ENCODE assay signal across 25 mouse cellular contexts in the genomic region with DNA sequence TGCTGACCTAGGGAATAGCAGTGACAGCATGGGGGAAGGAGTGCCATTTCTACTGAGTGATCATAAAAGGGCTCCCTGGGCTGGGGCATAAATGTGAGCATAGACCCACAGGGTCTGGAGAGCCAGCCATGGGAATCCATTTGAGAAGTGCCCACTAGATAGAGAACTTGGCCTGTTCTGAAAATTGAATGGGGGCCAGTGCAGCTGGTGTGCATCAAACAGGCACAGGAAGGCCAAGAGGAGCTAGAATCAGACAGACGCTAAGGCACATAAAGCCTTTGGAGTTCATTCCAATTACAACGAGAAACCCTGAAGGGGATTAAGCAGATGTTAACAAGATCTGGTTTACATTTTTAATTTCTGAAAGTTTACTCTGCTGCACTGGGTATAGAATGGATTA.
DNase-seq lines count a peak whose midpoint lies in the region; ATAC-seq and TF ChIP-seq lines count a peak whose summit lies in the region.
"Had no signal": no experiment of that assay in that cellular context is flagged by ENCODE, and none has a peak within 500 bp of the region (broad histone marks: within the 10 kb centered on the region; RNA-seq: fewer than 3 reads in every experiment).

No protein-coding gene starts in this region.

- no peak overlapping the region for H3K4me3 ChIP-seq in embryonic facial prominence, embryonic 14.5 days (ENCODE audit: low read depth, low read length)
- no peak overlapping the region for H3K4me3 ChIP-seq in embryonic facial prominence, embryonic 10.5 days
- no peak overlapping the region for H3K4me3 ChIP-seq in intestine, embryonic 15.5 days (replicated peaks)
- no peak overlapping the region for H3K4me3 ChIP-seq in intestine, postnatal 0 days (ENCODE audit: low read depth, low read length)
- no peak overlapping the region for H3K4me3 ChIP-seq in lung, embryonic 14.5 days (ENCODE audit: low read depth, low read length)
- H3K4me3 ChIP-seq in lung, adult 2 months (replicated peaks; ENCODE audit: extremely low read depth, low read depth, low read length) = no peak overlapping the region
- no peak overlapping the region for H3K4me3 ChIP-seq in stomach, embryonic 15.5 days (replicated peaks)
- H3K4me3 ChIP-seq: embryonic facial prominence, embryonic 15.5 days; gastrocnemius, adult 2 months; heart, embryonic 13.5 days; hindbrain, embryonic 15.5 days; limb, embryonic 13.5 days; liver, embryonic 13.5 days; lung, embryonic 15.5 days had no signal

- peak; percentile 53; the same call in 1 of the 2 replicates for ATAC-seq in embryonic facial prominence, embryonic 14.5 days (ENCODE audit: low read depth)
- peak; percentile 17; the same call in 1 of the 2 replicates for ATAC-seq in intestine, embryonic 15.5 days
- ATAC-seq in intestine, postnatal 0 days = no peak
- peak; percentile 14; the same call in 1 of the 2 replicates for ATAC-seq in lung, embryonic 14.5 days (ENCODE audit: insufficient read depth)
- ATAC-seq in stomach, embryonic 15.5 days (ENCODE audit: insufficient read depth, low FRiP score, low read depth) = no peak
- ATAC-seq: CD4-positive, CD25-positive, alpha-beta regulatory T cell, adult 4 months; forebrain, embryonic 14.5 days; intestine, embryonic 16.5 days had no signal

- H3K27ac ChIP-seq in embryonic facial prominence, embryonic 14.5 days (replicated peaks; ENCODE audit: low read depth, low read length) = no peak overlapping the region
- H3K27ac ChIP-seq in embryonic facial prominence, embryonic 10.5 days (replicated peaks) = no peak overlapping the region
- peak overlapping the region; percentile 23; the same call in 1 of the 2 replicates for H3K27ac ChIP-seq in intestine, embryonic 15.5 days
- no peak overlapping the region for H3K27ac ChIP-seq in intestine, postnatal 0 days (ENCODE audit: low read depth, low read length)
- H3K27ac ChIP-seq in lung, embryonic 14.5 days (ENCODE audit: low read depth) = no peak overlapping the region
- peak overlapping the region; percentile 48 for H3K27ac ChIP-seq in stomach, embryonic 15.5 days
- H3K27ac ChIP-seq: embryonic facial prominence, embryonic 15.5 days; gastrocnemius, adult 2 months; heart, embryonic 13.5 days; hindbrain, embryonic 15.5 days; limb, embryonic 13.5 days; liver, embryonic 13.5 days; lung, embryonic 15.5 days had no signal

- no peaks in the 10 kb centered on the region for H3K27me3 ChIP-seq in embryonic facial prominence, embryonic 14.5 days (replicated peaks; ENCODE audit: control insufficient read depth, insufficient read depth, low read length)
- H3K27me3 ChIP-seq in embryonic facial prominence, embryonic 10.5 days (replicated peaks; ENCODE audit: low read depth, poor library complexity, severe bottlenecking) = no peaks in the 10 kb centered on the region
- no peaks in the 10 kb centered on the region for H3K27me3 ChIP-seq in intestine, embryonic 15.5 days (replicated peaks)
- no peaks in the 10 kb centered on the region for H3K27me3 ChIP-seq in intestine, postnatal 0 days (replicated peaks; ENCODE audit: control insufficient read depth, insufficient read depth, low read length)
- H3K27me3 ChIP-seq in lung, embryonic 14.5 days (ENCODE audit: insufficient read depth, low read length) = no peaks in the 10 kb centered on the region
- H3K27me3 ChIP-seq in stomach, embryonic 15.5 days (replicated peaks) = no peaks in the 10 kb centered on the region
- H3K27me3 ChIP-seq: embryonic facial prominence, embryonic 15.5 days; heart, embryonic 13.5 days; hindbrain, embryonic 15.5 days; limb, embryonic 13.5 days; liver, embryonic 13.5 days; lung, embryonic 15.5 days had no signal

- DNase-seq in embryonic facial prominence, embryonic 14.5 days (ENCODE audit: low spot score) = peak; percentile 30
- no peak for DNase-seq in embryonic facial prominence, embryonic 10.5 days (ENCODE audit: low spot score)
- peak; percentile 31 for DNase-seq in lung, embryonic 14.5 days
- no peak for DNase-seq in lung, adult 2 months
- DNase-seq in cerebellum, adult 9-10 months = no peak
- DNase-seq: adrenal gland, postnatal 25 days; cerebellum, adult 11 months; cerebellum, postnatal 36 days; embryo, embryonic 11 days; gastrocnemius, adult 2 months; heart, postnatal 36 days; liver, embryonic 13.5 days; thymus, postnatal 25 days had no signal

- no peaks in the 10 kb centered on the region for H3K4me1 ChIP-seq in embryonic facial prominence, embryonic 14.5 days (ENCODE audit: control insufficient read depth, insufficient read depth, low read length)
- H3K4me1 ChIP-seq in embryonic facial prominence, embryonic 10.5 days = no peaks in the 10 kb centered on the region
- no peaks in the 10 kb centered on the region for H3K4me1 ChIP-seq in intestine, embryonic 15.5 days (replicated peaks)
- H3K4me1 ChIP-seq in intestine, postnatal 0 days (replicated peaks; ENCODE audit: control insufficient read depth, insufficient read depth, low read length) = no peaks in the 10 kb centered on the region
- no peaks in the 10 kb centered on the region for H3K4me1 ChIP-seq in lung, embryonic 14.5 days (ENCODE audit: insufficient read depth)
- no peaks in the 10 kb centered on the region for H3K4me1 ChIP-seq in lung, adult 2 months (ENCODE audit: control insufficient read depth, insufficient read depth, low read length)
- H3K4me1 ChIP-seq in stomach, embryonic 15.5 days = 0 out of 2 replicates have a peak, but pooled peaks cover 5% of the 10 kb centered on the region
- H3K4me1 ChIP-seq: embryonic facial prominence, embryonic 15.5 days; heart, embryonic 13.5 days; hindbrain, embryonic 15.5 days; liver, embryonic 13.5 days; lung, embryonic 15.5 days had no signal

- WGBS in embryonic facial prominence, embryonic 14.5 days = 33% methylated on average over 2 of the region's 2 CpGs
- 76% methylated on average over 2 of the region's 2 CpGs for WGBS in embryonic facial prominence, embryonic 10.5 days
- WGBS in intestine, embryonic 15.5 days = 36% methylated on average over 2 of the region's 2 CpGs
- WGBS in intestine, postnatal 0 days = 44% methylated on average over 2 of the region's 2 CpGs
- WGBS in lung, embryonic 14.5 days = 30% methylated on average over 2 of the region's 2 CpGs
- 58% methylated on average over 2 of the region's 2 CpGs for WGBS in lung, adult 2 months
- WGBS in stomach, embryonic 15.5 days = 26% methylated on average over 2 of the region's 2 CpGs

- TF ChIP-seq POLR2A in lung, adult 2 months (IDR thresholded peaks at IDR 0.05; ENCODE audit: borderline replicate concordance, extremely low read depth, low read depth, low read length) = no peak

- H3K9me3 ChIP-seq in embryonic facial prominence, embryonic 14.5 days (ENCODE audit: control insufficient read depth, low read length) = no peaks in the 10 kb centered on the region
- no peaks in the 10 kb centered on the region for H3K9me3 ChIP-seq in embryonic facial prominence, embryonic 10.5 days
- H3K9me3 ChIP-seq in intestine, embryonic 15.5 days = no peaks in the 10 kb centered on the region
- no peaks in the 10 kb centered on the region for H3K9me3 ChIP-seq in intestine, postnatal 0 days (ENCODE audit: control insufficient read depth)
- no peaks in the 10 kb centered on the region for H3K9me3 ChIP-seq in lung, embryonic 14.5 days (ENCODE audit: low read depth, low read length)
- H3K9me3 ChIP-seq in stomach, embryonic 15.5 days = no peaks in the 10 kb centered on the region
- H3K9me3 ChIP-seq: embryonic facial prominence, embryonic 15.5 days; heart, embryonic 13.5 days; hindbrain, embryonic 15.5 days; limb, embryonic 13.5 days; liver, embryonic 13.5 days; lung, embryonic 15.5 days had no signal

- no peak overlapping the region for H3K4me2 ChIP-seq in embryonic facial prominence, embryonic 14.5 days (ENCODE audit: low read depth, low read length)
- H3K4me2 ChIP-seq in intestine, embryonic 15.5 days (replicated peaks) = no peak overlapping the region
- H3K4me2 ChIP-seq in intestine, postnatal 0 days (replicated peaks; ENCODE audit: low read depth) = no peak overlapping the region
- no peak overlapping the region for H3K4me2 ChIP-seq in lung, embryonic 14.5 days
- H3K4me2 ChIP-seq in stomach, embryonic 15.5 days = no peak overlapping the region
- H3K4me2 ChIP-seq: embryonic facial prominence, embryonic 15.5 days; heart, embryonic 13.5 days; hindbrain, embryonic 15.5 days; limb, embryonic 13.5 days; liver, embryonic 13.5 days; lung, embryonic 15.5 days; midbrain, embryonic 11.5 days had no signal

- no peaks in the 10 kb centered on the region for H3K36me3 ChIP-seq in embryonic facial prominence, embryonic 14.5 days (ENCODE audit: control insufficient read depth, insufficient read depth, low read length)
- no peaks in the 10 kb centered on the region for H3K36me3 ChIP-seq in embryonic facial prominence, embryonic 10.5 days (replicated peaks)
- H3K36me3 ChIP-seq in intestine, embryonic 15.5 days = no peaks in the 10 kb centered on the region
- no peaks in the 10 kb centered on the region for H3K36me3 ChIP-seq in intestine, postnatal 0 days (ENCODE audit: control insufficient read depth, insufficient read depth)
- no peaks in the 10 kb centered on the region for H3K36me3 ChIP-seq in lung, embryonic 14.5 days (ENCODE audit: insufficient read depth)
- no peaks in the 10 kb centered on the region for H3K36me3 ChIP-seq in stomach, embryonic 15.5 days
- H3K36me3 ChIP-seq: embryonic facial prominence, embryonic 15.5 days; heart, embryonic 13.5 days; hindbrain, embryonic 15.5 days; limb, embryonic 13.5 days; liver, embryonic 13.5 days; lung, embryonic 15.5 days had no signal

- H3K9ac ChIP-seq in embryonic facial prominence, embryonic 14.5 days (ENCODE audit: low read depth, low read length) = no peak overlapping the region
- no peak overlapping the region for H3K9ac ChIP-seq in intestine, embryonic 15.5 days
- no peak overlapping the region for H3K9ac ChIP-seq in intestine, postnatal 0 days (ENCODE audit: low read depth, low read length)
- H3K9ac ChIP-seq in lung, embryonic 14.5 days = no peak overlapping the region
- no peak overlapping the region for H3K9ac ChIP-seq in stomach, embryonic 15.5 days
- H3K9ac ChIP-seq: embryonic facial prominence, embryonic 15.5 days; heart, embryonic 13.5 days; hindbrain, embryonic 15.5 days; limb, embryonic 13.5 days; liver, embryonic 13.5 days; lung, embryonic 15.5 days had no signal

- TF ChIP-seq CTCF in intestine, postnatal 0 days (IDR thresholded peaks at IDR 0.05; ENCODE audit: low read depth) = no peak
- no peak for TF ChIP-seq CTCF in lung, embryonic 14.5 days (IDR thresholded peaks at IDR 0.05; ENCODE audit: low read depth)
- no peak for TF ChIP-seq CTCF in lung, adult 2 months (IDR thresholded peaks at IDR 0.05; ENCODE audit: insufficient read depth, low read length)

Comparison
In these comparisons a context has a peak if more than half of its experiments do, and no peak if none do; other contexts are left out.
1. ATAC-seq: peak in embryonic facial prominence, embryonic 14.5 days (single experiment), intestine, embryonic 15.5 days (single experiment) and lung, embryonic 14.5 days (single experiment); none in intestine, postnatal 0 days (single experiment) and stomach, embryonic 15.5 days (single experiment).
2. DNase-seq: peak in embryonic facial prominence, embryonic 14.5 days (single experiment) and lung, embryonic 14.5 days (single experiment); none in embryonic facial prominence, embryonic 10.5 days (single experiment), lung, adult 2 months (single experiment) and cerebellum, adult 9-10 months (single experiment).
3. H3K27ac ChIP-seq: peak in intestine, embryonic 15.5 days (single experiment) and stomach, embryonic 15.5 days (single experiment); none in embryonic facial prominence, embryonic 14.5 days (single experiment), embryonic facial prominence, embryonic 10.5 days (single experiment), intestine, postnatal 0 days (single experiment) and lung, embryonic 14.5 days (single experiment).